Mouse (Mus musculus) stomach, postnatal 0 days (tissue): ENCODE data around the gene Iqcb1.

ENCODE experiments used
- CTCF ChIP-seq: IDR thresholded peaks from 2 replicates; pipeline ENCODE4 v1.5.1; 2016; ENCODE audit warnings: antibody characterized with exemption, low read depth, mild to moderate bottlenecking, moderate library complexity
- EP300 ChIP-seq: optimal IDR thresholded peaks from 2 replicates; pipeline ENCODE3; 2016; ENCODE audit warnings: antibody characterized with exemption

GRCm38 (mm10) chr16:36828054-36828786 lies at the start of gene Iqcb1:
- TF ChIP-seq CTCF (no peak), EP300 (no peak)
